Mouse (Mus musculus) heart, postnatal 0 days (tissue): ENCODE measurements around the gene Fgd3.

Source experiments
- CTCF ChIP-seq: IDR thresholded peaks from 2 replicates; pipeline ENCODE4 v1.5.1; 2016; ENCODE audit warnings: antibody characterized with exemption, control low read depth, low read depth
- EP300 ChIP-seq: IDR thresholded peaks from 2 replicates; pipeline ENCODE4 v1.6.1; 2016; ENCODE audit warnings: antibody characterized with exemption, low read depth

DNA sequence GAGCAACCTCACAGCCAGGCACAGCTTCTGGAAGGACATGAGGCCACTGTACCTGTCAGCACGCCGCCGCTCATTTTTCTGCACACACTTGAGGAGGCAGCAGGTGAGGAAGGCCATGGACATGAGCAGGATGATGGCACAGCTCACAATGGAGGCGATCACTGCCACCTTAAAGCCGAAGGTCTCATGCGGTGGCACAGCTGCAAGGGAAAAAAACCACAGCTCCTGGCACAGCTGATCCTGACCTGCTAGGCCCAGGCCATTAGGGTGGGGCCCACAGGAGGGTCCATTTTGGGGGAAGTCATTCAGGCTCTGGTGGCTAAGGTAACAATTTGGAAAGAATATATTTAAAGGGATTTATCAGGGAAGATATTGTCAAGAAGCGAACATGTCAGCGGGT lies 81.4 kb downstream of the Fgd3 start:
- TF ChIP-seq CTCF = no peak
- TF ChIP-seq EP300 = no peak
